Comparison of ENCODE assay signal across 12 mouse cellular contexts in genomic region chr17:5057286-5057685, GRCm38 (mm10).
A peak's percentile ranks its signal among the peaks of the same experiment; 100 is the strongest.
DNase-seq lines count a peak whose midpoint lies in the region; ATAC-seq and TF ChIP-seq lines count a peak whose summit lies in the region.
"Had no signal": no experiment of that assay in that cellular context is flagged by ENCODE, and none has a peak within 500 bp of the region (broad histone marks: within the 10 kb centered on the region; RNA-seq: fewer than 3 reads in every experiment).

No protein-coding gene starts in this region.

- H3K4me1 ChIP-seq in intestine, embryonic 14.5 days (replicated peaks; ENCODE audit: control insufficient read depth, insufficient read depth, low read length), result peaks cover 78% of the 10 kb centered on the region
- peaks cover 28% of the 10 kb centered on the region; the same call in 1 of the 2 replicates for H3K4me1 ChIP-seq in intestine, postnatal 0 days (replicated peaks; ENCODE audit: control insufficient read depth, insufficient read depth, low read length)
- H3K4me1 ChIP-seq in neural tube, embryonic 11.5 days (ENCODE audit: control insufficient read depth, insufficient read depth, low read length), result peaks cover 36% of the 10 kb centered on the region
- H3K4me1 ChIP-seq in limb, embryonic 12.5 days (replicated peaks), result peaks cover 97% of the 10 kb centered on the region

- no peak overlapping the region for H3K9ac ChIP-seq in intestine, embryonic 14.5 days (ENCODE audit: low read length)
- H3K9ac ChIP-seq in intestine, postnatal 0 days (ENCODE audit: low read depth, low read length), result no peak overlapping the region
- no peak overlapping the region for H3K9ac ChIP-seq in neural tube, embryonic 11.5 days (ENCODE audit: low read length)
- H3K9ac ChIP-seq in limb, embryonic 12.5 days (replicated peaks), result no peak overlapping the region

- no peak for ATAC-seq in intestine, embryonic 14.5 days (replicated peaks; ENCODE audit: low FRiP score, low TSS enrichment, low read depth)
- ATAC-seq in intestine, postnatal 0 days, result no peak
- 0 out of 2 replicates have a peak, but pooled peaks have one; percentile 41 for ATAC-seq in neural tube, embryonic 11.5 days (ENCODE audit: insufficient read depth, low FRiP score, low TSS enrichment)
- ATAC-seq in limb, embryonic 12.5 days (ENCODE audit: insufficient number of reproducible peaks, insufficient read depth, low FRiP score, low TSS enrichment, low read depth), result no peak

- TF ChIP-seq CTCF in intestine, postnatal 0 days (IDR thresholded peaks at IDR 0.05; ENCODE audit: low read depth), result no peak

- H3K27ac ChIP-seq in intestine, embryonic 14.5 days (ENCODE audit: low read depth), result peak overlapping the region; percentile 47
- no peak overlapping the region for H3K27ac ChIP-seq in intestine, postnatal 0 days (ENCODE audit: low read depth, low read length)
- 0 out of 2 replicates have a peak overlapping the region, but pooled peaks have one; percentile 8 for H3K27ac ChIP-seq in neural tube, embryonic 11.5 days (ENCODE audit: low read depth, low read length)
- H3K27ac ChIP-seq in limb, embryonic 12.5 days, result peak overlapping the region; percentile 70
- H3K27ac ChIP-seq: macrophage had no signal

- H3K36me3 ChIP-seq in intestine, embryonic 14.5 days (ENCODE audit: control insufficient read depth, insufficient read depth, low read length), result no peaks in the 10 kb centered on the region
- no peaks in the 10 kb centered on the region for H3K36me3 ChIP-seq in intestine, postnatal 0 days (ENCODE audit: control insufficient read depth, insufficient read depth)
- H3K36me3 ChIP-seq in neural tube, embryonic 11.5 days (ENCODE audit: control insufficient read depth, insufficient read depth, low read length), result no peaks in the 10 kb centered on the region
- peaks cover 6% of the 10 kb centered on the region; the same call in 1 of the 2 replicates for H3K36me3 ChIP-seq in limb, embryonic 12.5 days

- peak overlapping the region; percentile 37; the same call in 1 of the 2 replicates for H3K4me2 ChIP-seq in intestine, embryonic 14.5 days (ENCODE audit: low read length)
- no peak overlapping the region for H3K4me2 ChIP-seq in intestine, postnatal 0 days (replicated peaks; ENCODE audit: low read depth)
- H3K4me2 ChIP-seq in neural tube, embryonic 11.5 days (ENCODE audit: low read depth), result no peak overlapping the region
- peak overlapping the region; percentile 30 for H3K4me2 ChIP-seq in limb, embryonic 12.5 days

- WGBS in intestine, embryonic 14.5 days, result 12% methylated on average over 4 of the region's 4 CpGs
- WGBS in intestine, postnatal 0 days, result 6% methylated on average over 4 of the region's 4 CpGs
- 25% methylated on average over 4 of the region's 4 CpGs for WGBS in neural tube, embryonic 11.5 days
- WGBS in limb, embryonic 12.5 days, result 18% methylated on average over 4 of the region's 4 CpGs

- no peaks in the 10 kb centered on the region for H3K27me3 ChIP-seq in intestine, embryonic 14.5 days (replicated peaks; ENCODE audit: control insufficient read depth, insufficient read depth, low read length)
- no peaks in the 10 kb centered on the region for H3K27me3 ChIP-seq in intestine, postnatal 0 days (replicated peaks; ENCODE audit: control insufficient read depth, insufficient read depth, low read length)
- no peaks in the 10 kb centered on the region for H3K27me3 ChIP-seq in neural tube, embryonic 11.5 days (ENCODE audit: control insufficient read depth, insufficient read depth, low read length)
- no peaks in the 10 kb centered on the region for H3K27me3 ChIP-seq in limb, embryonic 12.5 days

- no peaks in the 10 kb centered on the region for H3K9me3 ChIP-seq in intestine, embryonic 14.5 days (ENCODE audit: control insufficient read depth, low read length)
- no peaks in the 10 kb centered on the region for H3K9me3 ChIP-seq in intestine, postnatal 0 days (ENCODE audit: control insufficient read depth)
- no peaks in the 10 kb centered on the region for H3K9me3 ChIP-seq in neural tube, embryonic 11.5 days (ENCODE audit: control insufficient read depth, low read length)
- no peaks in the 10 kb centered on the region for H3K9me3 ChIP-seq in limb, embryonic 12.5 days

- no peak for DNase-seq in intestine, embryonic 14.5 days (ENCODE audit: low spot score)
- no peak for DNase-seq in neural tube, embryonic 11.5 days (ENCODE audit: low spot score)
- DNase-seq in neural tube, embryonic 10.5 days (ENCODE audit: extremely low spot score, low spot score), result no peak
- DNase-seq in left cerebral cortex, adult 11 months (ENCODE audit: low spot score), result no peak
- no peak for DNase-seq in adrenal gland, adult 8-10 months
- DNase-seq: adrenal gland, postnatal 14 days; cerebellum, adult 9-11 months; right cerebral cortex, postnatal 25 days; thymus, postnatal 14 days had no signal

- H3K4me3 ChIP-seq in intestine, embryonic 14.5 days (ENCODE audit: low read depth, low read length), result no peak overlapping the region
- no peak overlapping the region for H3K4me3 ChIP-seq in intestine, postnatal 0 days (ENCODE audit: low read depth, low read length)
- H3K4me3 ChIP-seq in neural tube, embryonic 11.5 days (ENCODE audit: low read depth, low read length), result no peak overlapping the region
- H3K4me3 ChIP-seq in limb, embryonic 12.5 days (replicated peaks), result no peak overlapping the region

Comparison
In these comparisons a context has a peak if more than half of its experiments do, and no peak if none do; other contexts are left out.
1. H3K4me2 ChIP-seq: peak in intestine, embryonic 14.5 days (single experiment) and limb, embryonic 12.5 days (single experiment); none in intestine, postnatal 0 days (single experiment) and neural tube, embryonic 11.5 days (single experiment).